Comparison of ENCODE assay signal across 9 mouse cellular contexts in genomic region chr11:117484198-117484597, GRCm38 (mm10). TPM values are rescaled to one million over a fixed set of nuclear protein-coding genes. Genes with fewer than 3 reads are reported as not detected.
DNase-seq lines count a peak whose midpoint lies in the region; ATAC-seq and TF ChIP-seq lines count a peak whose summit lies in the region.
"Had no signal": no experiment of that assay in that cellular context is flagged by ENCODE, and none has a peak within 500 bp of the region (broad histone marks: within the 10 kb centered on the region; RNA-seq: fewer than 3 reads in every experiment).

Gene Gm11733, plus strand, starts transcription at chr11:117484368.

- no peak for ATAC-seq in embryonic facial prominence, embryonic 15.5 days (ENCODE audit: insufficient number of reproducible peaks, low FRiP score, low TSS enrichment, low read depth)
- ATAC-seq in midbrain, embryonic 12.5 days (ENCODE audit: low FRiP score, low read depth), result no peak

- in situ Hi-C loops in CH12.LX (cut with MboI; ENCODE audit: low pct_ligation_motif_present, low pct_unique_long_range_greater_than_20kb, low sequenced_read_pairs), result loop anchor here (5.0 kb wide), 1 partner anchor 168 kb away; the partner anchor contains the start of gene Tnrc6c

- H3K9ac ChIP-seq in CH12.LX (ENCODE audit: insufficient read depth, low read depth), result no peak within 1 kb of the TSS
- no peak within 1 kb of the TSS for H3K9ac ChIP-seq in embryonic facial prominence, embryonic 15.5 days
- peak within 1 kb of the TSS; percentile 25; the same call in 1 of the 2 replicates for H3K9ac ChIP-seq in midbrain, embryonic 12.5 days (replicated peaks)

- H3K4me2 ChIP-seq in CH12.LX (ENCODE audit: insufficient read depth, low read depth, poor library complexity, severe bottlenecking), result no peak within 1 kb of the TSS; the same call in 1 of the 2 replicates
- peak within 1 kb of the TSS; percentile 49 for H3K4me2 ChIP-seq in embryonic facial prominence, embryonic 15.5 days (replicated peaks)
- peak within 1 kb of the TSS; percentile 35 for H3K4me2 ChIP-seq in midbrain, embryonic 12.5 days (replicated peaks)

- H3K4me3 ChIP-seq in CH12.LX (replicated peaks in 1 of 3; ENCODE audit: low read depth in 2 of 3, low read length in 2 of 3, poor library complexity in 1 of 3), result peak within 1 kb of the TSS in 2 of 3 experiments; percentile 31 to 39
- H3K4me3 ChIP-seq in embryonic facial prominence, embryonic 15.5 days (replicated peaks), result peak within 1 kb of the TSS; percentile 17; the same call in 1 of the 2 replicates
- H3K4me3 ChIP-seq in midbrain, embryonic 12.5 days, result no peak within 1 kb of the TSS
- H3K4me3 ChIP-seq: erythroblast, embryonic 14.5 days had no signal

- peak; percentile 16 for DNase-seq in adrenal gland, postnatal 14 days
- DNase-seq in adrenal gland, adult 2 months, result no peak
- no peak for DNase-seq in CH12.LX (ENCODE audit: extremely low read depth)
- peak; percentile 73 to 75 for DNase-seq in layer of hippocampus, adult 8-10 months (ENCODE audit: low spot score in 2 of 2)
- no peak for DNase-seq in yolk sac, embryonic 10.5 days (ENCODE audit: low spot score)
- no peak for DNase-seq in spleen, postnatal 36 days (ENCODE audit: low spot score in 2 of 2)

- TF ChIP-seq EP300 in CH12.LX (IDR thresholded peaks at IDR 0.05; ENCODE audit: low read length), result no peak

- no peak for TF ChIP-seq POLR2A in CH12.LX (IDR thresholded peaks at IDR 0.05; ENCODE audit: low read depth, low read length)

- no peaks in the 10 kb centered on the region for H3K36me3 ChIP-seq in CH12.LX (replicated peaks in 1 of 2; ENCODE audit: control insufficient read depth in 1 of 2, insufficient read depth in 1 of 2, low read length in 1 of 2)
- no peaks in the 10 kb centered on the region for H3K36me3 ChIP-seq in embryonic facial prominence, embryonic 15.5 days
- no peaks in the 10 kb centered on the region for H3K36me3 ChIP-seq in midbrain, embryonic 12.5 days

- 31% methylated on average over 12 of the region's 12 CpGs for WGBS in embryonic facial prominence, embryonic 15.5 days
- WGBS in midbrain, embryonic 12.5 days, result 26% methylated on average over 12 of the region's 12 CpGs

- H3K9me3 ChIP-seq in CH12.LX (replicated peaks; ENCODE audit: low read length), result peaks cover 9% of the 10 kb centered on the region
- no peaks in the 10 kb centered on the region for H3K9me3 ChIP-seq in embryonic facial prominence, embryonic 15.5 days (replicated peaks)
- 0 out of 2 replicates have a peak, but pooled peaks cover 6% of the 10 kb centered on the region for H3K9me3 ChIP-seq in midbrain, embryonic 12.5 days

- peak within 1 kb of the TSS; percentile 59 for H3K27ac ChIP-seq in CH12.LX (ENCODE audit: insufficient read depth, low read depth)
- peak within 1 kb of the TSS; percentile 85 for H3K27ac ChIP-seq in embryonic facial prominence, embryonic 15.5 days (replicated peaks)
- H3K27ac ChIP-seq in midbrain, embryonic 12.5 days (replicated peaks), result peak within 1 kb of the TSS; percentile 58

- H3K27me3 ChIP-seq in CH12.LX (replicated peaks), result no peaks in the 10 kb centered on the region
- H3K27me3 ChIP-seq in embryonic facial prominence, embryonic 15.5 days, result no peaks in the 10 kb centered on the region
- H3K27me3 ChIP-seq in midbrain, embryonic 12.5 days, result 0 out of 2 replicates have a peak, but pooled peaks cover 20% of the 10 kb centered on the region

- no peaks in the 10 kb centered on the region for H3K79me2 ChIP-seq in CH12.LX (replicated peaks; ENCODE audit: control insufficient read depth, extremely low read depth, insufficient read depth, poor library complexity, severe bottlenecking)

- TF ChIP-seq RAD21 in CH12.LX (IDR thresholded peaks at IDR 0.05; ENCODE audit: low read depth, low read length), result no peak

- no peak for TF ChIP-seq CTCF in CH12.LX (conservative IDR thresholded peaks at IDR 0.05 in 1 of 2, IDR thresholded peaks at IDR 0.05 in 1 of 2; ENCODE audit: low read depth in 2 of 2, low read length in 2 of 2)

- dilution Hi-C loops in CH12.LX (cut with MboI; ENCODE audit: extremely low pct_ligation_motif_present, extremely low pct_unique_long_range_greater_than_20kb, low sequenced_read_pairs), result no loop called here

- H3K4me1 ChIP-seq in CH12.LX (ENCODE audit: control insufficient read depth in 1 of 2, insufficient read depth in 2 of 2), result peaks cover 14 to 43% of the 10 kb centered on the region in 2 experiments
- peaks cover 43% of the 10 kb centered on the region for H3K4me1 ChIP-seq in embryonic facial prominence, embryonic 15.5 days
- H3K4me1 ChIP-seq in midbrain, embryonic 12.5 days, result peaks cover 49% of the 10 kb centered on the region

TF ChIP-seq in CH12.LX, 34 proteins besides CTCF, POLR2A, EP300 and RAD21:
- TF ChIP-seq MAX (IDR thresholded peaks at IDR 0.05; ENCODE audit: low read length) (no peak), GABPA (IDR thresholded peaks at IDR 0.05; ENCODE audit: insufficient replicate concordance, low read depth, low read length) (no peak), RCOR1 (conservative IDR thresholded peaks at IDR 0.05; ENCODE audit: low read depth, low read length) (no peak), USF1 (IDR thresholded peaks at IDR 0.05; ENCODE audit: low read depth, low read length) (no peak), NELFE (IDR thresholded peaks at IDR 0.05; ENCODE audit: low read depth, low read length) (no peak), USF2 (conservative IDR thresholded peaks at IDR 0.05; ENCODE audit: low read depth, low read length) (no peak), JUN (IDR thresholded peaks at IDR 0.05; ENCODE audit: insufficient read depth, low read depth, low read length) (no peak), CHD2 (IDR thresholded peaks at IDR 0.05; ENCODE audit: low read length) (no peak), TCF12 (IDR thresholded peaks at IDR 0.05; ENCODE audit: low read depth, low read length) (no peak), E2F4 (IDR thresholded peaks at IDR 0.05; ENCODE audit: insufficient replicate concordance, low read depth, low read length) (no peak), BHLHE40 (IDR thresholded peaks at IDR 0.05; ENCODE audit: low read depth, low read length) (no peak), ZMIZ1 (IDR thresholded peaks at IDR 0.05; ENCODE audit: low read depth, low read length) (no peak), ZC3H11A (IDR thresholded peaks at IDR 0.05; ENCODE audit: low read depth, low read length) (no peak), JUND (conservative IDR thresholded peaks at IDR 0.05; ENCODE audit: low read depth, low read length) (no peak), ZKSCAN1 (IDR thresholded peaks at IDR 0.05; ENCODE audit: borderline replicate concordance, low read depth, low read length) (no peak), UBTF (IDR thresholded peaks at IDR 0.05; ENCODE audit: low read depth, low read length) (no peak), NRF1 (IDR thresholded peaks at IDR 0.05; ENCODE audit: low read depth, low read length) (no peak), KAT2A (IDR thresholded peaks at IDR 0.05; ENCODE audit: insufficient replicate concordance, low read length) (no peak)

RNA-seq across cellular contexts. Expression of gene Gm11733, which starts in this region (rescaled TPM):
- total RNA-seq in adrenal gland, postnatal 14 days (2021), result not detected in 2 replicates
- not detected for total RNA-seq in adrenal gland, adult 2 months (2021)
- not detected in 2 replicates for polyA plus RNA-seq in adrenal gland, adult 2 months (2012; rRNA removed)
- 0.08 TPM in 1 of 2 replicates, not detected in the other for total RNA-seq in CH12.LX (2012; rRNA removed)
- 0.12 TPM in 1 of 2 replicates, not detected in the other for total RNA-seq in CH12.LX (2014; rRNA removed)
- polyA plus RNA-seq in CH12.LX (2012; ENCODE audit: insufficient read length, low read depth), result 0.10 TPM in 1 of 2 replicates, not detected in the other
- polyA plus RNA-seq in embryonic facial prominence, embryonic 15.5 days (2015; fragmentation: Nextera tagmentation; extraction: Ambion mirVana), result 0.12 TPM in 1 of 2 replicates, not detected in the other
- under 1 TPM in 1 of 4 experiments, not detected in 3; 0.23 TPM for total RNA-seq in layer of hippocampus, adult 8-10 months (2022)
- polyA plus RNA-seq in midbrain, embryonic 12.5 days (2016; fragmentation: Nextera tagmentation; extraction: Ambion mirVana), result not detected in 2 replicates
- polyA plus RNA-seq: erythroblast, embryonic 14.5 days had no signal

Comparison
In these comparisons a context has a peak if more than half of its experiments do, and no peak if none do; other contexts are left out.
1. Peak in DNase-seq in adrenal gland, postnatal 14 days; RNA of the gene not detected or under 1 TPM.
2. Peak in DNase-seq in layer of hippocampus, adult 8-10 months; RNA of the gene not detected or under 1 TPM.